Mouse (Mus musculus) adrenal gland, postnatal 10 days (tissue): ENCODE measurements around the gene Pon3. TPM values are rescaled to one million over a fixed set of nuclear protein-coding genes. Genes with fewer than 3 reads are reported as not detected.

ENCODE experiments used
- DNase-seq: peaks from one replicate; pipeline ENCODE4 v3.0.0; 2021; ENCODE audit warnings: mixed read lengths
- long read RNA-seq, 2 experiments: library from polyadenylated mRNA; stranded (forward); transcript quantifications; one replicate each; pipeline ENCODE4 v2.0.0; 2021
- total RNA-seq, 2 experiments: library from RNA; stranded (reverse); gene quantifications; 2 replicates each; pipeline ENCODE4 v1.2.3; 2021

Pon3 gene
- 10 to 100 TPM; 90.8 to 93.3 TPM for total RNA-seq
- long read RNA-seq, experiment 1, transcript Pon3-201 (9 exons, 1,837 nt): major isoform, 22 of 47 reads
- long read RNA-seq, experiment 1, partial matches to known transcripts: 5 of 47 reads
- long read RNA-seq, experiment 1, other reads (novel, unspliced or antisense): 16 of 47 reads
- long read RNA-seq, experiment 2, transcript Pon3-201 (9 exons, 1,837 nt): major isoform, 21 of 38 reads
- long read RNA-seq, experiment 2, partial matches to known transcripts: 1 of 38 reads
- long read RNA-seq, experiment 2, other reads (novel, unspliced or antisense): 14 of 38 reads

GRCm38 (mm10) chr6:5255722-5256451, at the start of gene Pon3:
Pon3 (minus strand) TSS chr6:5256286.
- peak; percentile 88 for DNase-seq

DNA sequence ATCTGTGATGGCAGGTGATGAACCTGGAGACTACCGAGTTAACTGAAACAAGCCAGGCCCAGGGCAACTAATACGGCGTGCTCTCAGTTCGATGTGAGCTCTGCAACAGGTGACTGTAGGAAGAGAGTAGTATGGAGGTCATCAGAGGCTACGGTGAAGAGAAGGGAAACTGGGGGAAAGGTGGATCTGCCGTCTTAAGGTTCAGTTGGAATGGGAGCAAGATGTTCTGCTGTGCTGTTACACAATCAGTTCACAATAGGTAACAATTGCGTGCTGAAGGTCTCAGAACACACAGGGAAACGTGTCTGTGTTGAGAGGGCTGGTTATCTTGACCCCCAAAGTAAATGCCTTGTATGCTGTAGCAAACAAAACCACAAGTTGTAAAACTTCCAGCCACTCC, 48.9 kb upstream of the Pon3 start:
- no peak for DNase-seq

GRCm38 (mm10) chr6:5300629-5301028, 44.5 kb upstream of the Pon3 start:
- no peak for DNase-seq

GRCm38 (mm10) chr6:5299561-5299960, 43.5 kb upstream of the Pon3 start:
- DNase-seq: no peak

GRCm38 (mm10) chr6:5298092-5298554, 42.0 kb upstream of the Pon3 start, which contains the start of gene Pon2:
Pon2 (minus strand) TSS chr6:5298455.
- DNase-seq: peak; percentile 91

- DNase-seq: peak; percentile 68
These were observed 41.4 kb upstream of the Pon3 start for GRCm38 (mm10) chr6:5297321-5298091.

- no peak for DNase-seq
These were observed 40.0 kb upstream of the Pon3 start for GRCm38 (mm10) chr6:5296067-5296466.

- DNase-seq: no peak
These were observed 38.8 kb upstream of the Pon3 start for GRCm38 (mm10) chr6:5294659-5295449.

- DNase-seq: no peak
These were observed 36.8 kb upstream of the Pon3 start for GRCm38 (mm10) chr6:5292841-5293240.

DNA sequence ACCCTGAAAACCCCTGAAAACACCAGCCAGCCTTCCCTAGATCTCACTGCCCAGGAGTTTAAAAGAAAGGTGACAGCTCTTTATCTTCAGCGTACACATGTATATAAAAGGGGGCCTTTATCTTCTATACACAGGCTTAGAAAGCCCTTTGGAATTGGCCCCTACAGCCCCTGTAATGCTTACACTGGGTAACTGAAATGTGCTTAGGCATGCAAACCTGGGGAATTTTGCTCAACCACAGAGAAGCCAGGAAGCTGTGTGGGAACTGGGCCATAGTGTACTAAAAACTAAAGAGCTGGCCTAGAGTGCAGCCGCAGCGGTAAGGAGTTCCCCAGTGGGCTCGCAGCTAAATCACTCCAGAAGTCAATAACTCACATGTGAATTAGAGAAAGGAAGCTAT, 35.4 kb upstream of the Pon3 start:
- peak; percentile 27 for DNase-seq

- no peak for DNase-seq
These were observed 31.8 kb upstream of the Pon3 start for GRCm38 (mm10) chr6:5287919-5288318.

GRCm38 (mm10) chr6:5287392-5287791, 31.3 kb upstream of the Pon3 start:
- DNase-seq: no peak

DNA sequence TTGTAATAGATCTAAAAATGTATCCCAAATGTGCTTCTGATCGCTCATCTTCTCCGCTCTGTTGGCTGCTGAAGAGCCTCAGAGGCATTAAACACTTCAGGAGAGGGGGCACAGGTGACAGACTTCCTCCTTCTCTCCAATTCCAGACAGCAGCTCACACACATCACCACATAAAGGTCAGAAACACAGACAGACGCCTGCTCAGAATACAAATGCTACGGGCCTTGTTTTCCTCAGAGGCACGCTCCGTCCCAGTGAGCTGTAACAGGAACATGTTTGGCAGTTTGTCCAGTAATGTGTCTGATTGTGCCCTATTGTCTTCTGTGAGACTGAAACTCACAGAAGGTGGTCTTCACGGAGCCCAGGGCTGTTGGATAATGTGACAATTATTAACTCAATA, 26.3 kb upstream of the Pon3 start:
- DNase-seq: no peak

DNA sequence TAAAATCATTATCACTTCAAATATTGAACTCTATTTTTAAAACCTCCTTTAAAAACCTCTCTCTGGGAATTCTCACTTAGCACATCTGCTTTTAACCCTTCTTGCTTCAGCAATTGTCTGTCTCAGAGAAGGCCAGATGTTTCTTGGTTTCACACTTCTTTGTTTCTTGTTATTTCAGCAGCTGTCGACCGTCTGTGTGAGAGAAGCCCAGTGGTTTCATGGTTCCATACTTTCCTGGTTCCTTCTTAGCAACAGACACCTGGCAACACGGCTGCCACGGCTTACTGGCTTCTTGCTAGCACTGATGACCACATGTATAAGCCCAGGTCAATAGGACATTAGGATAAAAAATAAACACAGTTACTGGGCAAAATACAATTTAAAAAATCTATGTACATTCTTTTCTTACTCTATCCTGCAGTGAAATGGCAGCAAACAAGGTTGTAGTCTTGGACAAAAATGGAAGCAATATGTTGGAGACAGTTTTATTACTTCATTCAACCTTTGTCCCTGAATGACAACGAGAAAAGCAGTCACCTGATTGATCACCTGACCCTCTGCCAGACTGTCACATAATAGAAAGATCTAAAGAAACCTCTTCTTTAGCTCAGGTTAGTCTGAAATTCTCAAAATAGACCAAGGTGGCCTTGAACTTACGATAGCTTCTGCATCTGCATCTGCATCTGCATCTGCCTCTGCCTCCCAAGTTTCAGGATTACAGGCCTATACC, 24.7 kb upstream of the Pon3 start:
- DNase-seq: no peak

DNA sequence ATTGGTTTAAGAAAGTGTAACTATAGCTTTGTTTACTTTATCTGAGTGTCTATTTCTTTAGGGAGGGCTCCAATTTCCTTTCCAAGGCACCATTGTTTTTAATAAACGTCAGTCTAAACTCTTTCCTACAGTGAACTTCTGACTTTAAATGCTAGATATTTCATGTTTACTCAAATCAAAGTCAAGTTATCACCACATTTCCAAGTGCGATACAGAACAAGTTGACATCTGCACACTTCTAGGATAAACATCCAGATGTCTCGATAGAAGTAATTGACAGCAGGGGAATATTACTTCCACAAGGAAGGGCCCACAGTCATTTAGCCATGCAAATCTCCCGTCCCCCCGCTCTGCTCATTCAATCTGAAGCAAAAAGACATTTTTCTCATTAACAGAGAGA, 21.9 kb upstream of the Pon3 start:
- no peak for DNase-seq

- DNase-seq: no peak
These were observed 13.6 kb upstream of the Pon3 start for GRCm38 (mm10) chr6:5269641-5270040.

DNA sequence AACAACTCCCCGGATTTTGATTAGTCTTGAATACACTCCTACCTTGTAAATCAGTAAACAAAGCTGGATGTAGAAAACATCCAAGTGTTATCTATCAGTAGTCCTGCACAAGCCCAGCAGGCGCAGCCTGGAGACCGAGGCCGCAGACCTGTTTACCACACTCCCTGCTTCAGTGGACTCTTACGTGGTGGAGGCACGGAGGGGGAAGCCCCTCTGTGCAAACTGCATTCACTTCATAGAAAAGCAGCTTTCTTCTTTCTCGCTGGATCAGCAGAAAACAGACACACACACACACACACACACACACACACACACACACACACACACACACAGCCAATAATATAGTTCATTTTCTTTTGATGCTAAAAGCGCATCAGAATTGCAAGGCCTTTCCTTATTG, 8.7 kb upstream of the Pon3 start:
- DNase-seq: no peak

DNA sequence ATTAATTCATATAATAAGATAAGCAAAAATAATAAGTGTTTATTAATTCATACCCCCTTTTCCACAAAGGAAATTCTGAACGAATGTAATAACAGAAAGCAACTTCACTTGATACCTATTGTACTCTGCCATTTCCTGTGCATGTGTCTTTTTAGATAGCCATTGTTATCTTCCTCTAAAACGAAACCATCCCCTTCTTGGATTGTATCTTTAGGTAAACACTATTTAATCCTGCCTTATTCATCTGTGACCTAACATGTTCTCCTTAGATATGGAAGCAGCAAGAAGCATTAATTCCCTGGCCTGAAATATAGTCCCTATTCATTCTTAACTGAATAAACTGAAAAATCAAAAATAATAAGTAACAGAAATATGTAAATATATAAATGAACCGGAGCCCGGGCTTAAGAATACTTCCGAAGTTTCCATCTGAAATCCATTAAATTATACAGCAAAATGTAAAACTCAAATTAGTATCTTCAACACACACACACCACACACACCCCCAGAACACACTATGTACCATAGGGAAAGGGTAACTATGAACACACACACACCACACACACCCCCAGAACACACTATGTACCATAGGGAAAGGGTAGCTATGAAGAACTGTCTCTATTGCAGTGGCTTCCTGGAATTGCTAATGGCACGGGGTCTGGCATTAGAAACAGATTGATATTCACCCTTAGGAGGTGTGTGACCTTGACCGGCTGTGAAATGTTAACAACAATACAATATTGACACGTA, 7.3 kb upstream of the Pon3 start:
- DNase-seq: no peak

DNA sequence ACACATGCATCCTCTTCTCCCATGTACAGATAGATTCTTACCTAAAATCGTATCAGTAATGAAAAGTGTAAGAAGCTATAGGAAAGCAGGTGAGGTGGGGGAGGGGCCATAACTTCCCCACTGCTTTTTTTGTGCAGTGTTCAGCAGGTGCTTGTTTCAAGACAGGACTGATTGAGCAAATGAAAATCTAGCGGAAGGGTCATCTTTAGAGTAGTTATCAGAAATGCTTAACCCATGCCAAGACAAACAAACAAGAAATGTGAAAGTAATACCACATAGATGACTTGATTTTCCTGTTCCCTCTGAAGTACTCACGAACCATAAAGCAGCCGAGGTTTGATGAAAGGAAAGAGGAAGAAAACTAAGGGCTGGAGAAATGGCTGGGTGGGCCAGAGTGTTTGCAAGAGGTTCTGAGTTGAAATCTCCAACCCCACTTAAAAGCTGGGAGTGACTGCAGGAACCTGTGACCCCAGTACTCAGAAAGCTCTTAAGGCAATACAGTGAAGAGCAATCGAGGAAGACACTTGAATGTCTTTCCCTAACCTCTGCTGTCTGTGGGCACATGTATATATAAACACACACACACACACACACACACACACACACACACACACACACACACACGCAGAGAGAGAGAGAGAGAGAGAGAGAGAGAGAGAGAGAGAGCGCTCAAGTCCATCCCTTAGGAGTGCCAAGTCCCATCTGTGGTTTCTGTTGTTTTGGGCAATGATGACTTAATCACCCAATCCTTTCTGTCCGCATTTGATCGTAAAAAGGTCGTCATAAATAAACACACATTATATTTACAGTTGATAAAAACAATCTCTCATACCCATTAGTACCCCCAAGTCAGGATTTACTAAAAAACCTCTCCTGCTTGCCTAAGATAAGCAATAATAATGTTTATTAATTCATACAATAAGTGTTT, 6.5 kb upstream of the Pon3 start:
- DNase-seq: no peak
